Comparison of ENCODE assay signal across 1 mouse cellular context in the genomic region with DNA sequence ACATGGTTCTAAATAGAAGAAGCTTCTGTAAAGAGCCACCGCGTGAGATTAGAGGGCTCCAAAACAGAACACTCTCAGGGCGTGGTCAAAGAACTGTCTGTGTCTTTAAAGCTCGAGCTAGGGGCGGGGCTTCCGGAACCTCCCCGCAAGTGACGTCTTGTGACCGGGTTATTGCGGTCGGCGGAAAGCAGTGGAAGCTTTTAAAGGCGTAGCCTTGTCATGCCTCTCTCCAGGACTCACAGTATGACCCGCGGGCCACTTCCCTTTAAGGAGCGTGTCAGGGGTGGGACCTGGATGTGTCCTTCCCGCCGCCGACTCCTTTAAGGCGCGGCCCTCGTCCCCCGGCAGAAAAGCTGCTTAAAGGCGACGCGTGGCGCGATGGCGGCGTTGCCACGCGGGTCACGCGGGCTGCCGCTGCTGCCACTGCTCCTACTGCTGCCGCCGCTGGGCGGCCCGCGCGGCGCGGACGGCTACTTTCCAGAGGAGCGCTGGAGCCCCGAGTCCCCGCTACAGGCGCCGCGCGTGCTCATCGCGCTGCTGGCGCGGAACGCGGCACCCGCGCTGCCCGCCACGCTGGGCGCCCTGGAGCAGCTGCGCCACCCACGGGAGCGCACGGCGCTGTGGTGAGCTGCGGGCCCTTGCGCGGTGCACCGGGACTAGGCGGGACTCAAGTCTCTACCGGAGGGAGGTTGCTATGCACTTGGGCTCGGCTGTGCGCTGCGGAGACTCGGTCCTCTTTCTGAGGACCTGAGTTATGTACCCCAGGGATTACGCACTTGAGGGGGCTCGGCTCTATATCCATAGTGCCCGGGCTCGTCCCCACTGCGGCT.
A peak's percentile ranks its signal among the peaks of the same experiment; 100 is the strongest.
TF ChIP-seq lines count a peak whose summit lies in the region.

A gene (plus strand): TSS at position 177 of the 830 bp plus-strand sequence.

TF ChIP-seq in CH12.LX, 34 proteins besides CTCF, POLR2A, EP300 and RAD21 (continued from another document):
- peak; percentile 72; the same call in 1 of the 2 replicates for TF ChIP-seq E2F4 (IDR thresholded peaks at IDR 0.05; ENCODE audit: insufficient replicate concordance, low read depth, low read length)
- TF ChIP-seq TCF12 (IDR thresholded peaks at IDR 0.05; ENCODE audit: low read depth, low read length): peak; percentile 45; the same call in 1 of the 2 replicates
- no peak; the same call in 1 of the 2 replicates for TF ChIP-seq CHD2 (IDR thresholded peaks at IDR 0.05; ENCODE audit: low read length)
- no peak for TF ChIP-seq MEF2A (IDR thresholded peaks at IDR 0.05; ENCODE audit: borderline replicate concordance, low read depth, low read length)
- TF ChIP-seq TBP (conservative IDR thresholded peaks at IDR 0.05; ENCODE audit: low read depth, low read length): peak; percentile 83
- TF ChIP-seq POLR2AphosphoS2 (IDR thresholded peaks at IDR 0.05; ENCODE audit: low read depth, low read length): peak; percentile 68; the same call in 1 of the 2 replicates
- peak; percentile 99 for TF ChIP-seq SIN3A (IDR thresholded peaks at IDR 0.05; ENCODE audit: low read length)
- peak; percentile 78; the same call in 1 of the 2 replicates for TF ChIP-seq UBTF (IDR thresholded peaks at IDR 0.05; ENCODE audit: low read depth, low read length)
- TF ChIP-seq HCFC1 (IDR thresholded peaks at IDR 0.05; ENCODE audit: low read depth, low read length): peak; percentile 79
- TF ChIP-seq GABPA (IDR thresholded peaks at IDR 0.05; ENCODE audit: insufficient replicate concordance, low read depth, low read length): no peak
- no peak for TF ChIP-seq MAFK (IDR thresholded peaks at IDR 0.05; ENCODE audit: insufficient replicate concordance, low read length)
- peak; percentile 90 for TF ChIP-seq ELF1 (IDR thresholded peaks at IDR 0.05; ENCODE audit: low read depth, low read length)
- TF ChIP-seq NELFE (IDR thresholded peaks at IDR 0.05; ENCODE audit: low read depth, low read length): peak; percentile 60; the same call in 1 of the 2 replicates
- 0 out of 2 replicates have a peak, but pooled peaks have one; percentile 7 for TF ChIP-seq KAT2A (IDR thresholded peaks at IDR 0.05; ENCODE audit: insufficient replicate concordance, low read length)
- TF ChIP-seq IRF4 (IDR thresholded peaks at IDR 0.05; ENCODE audit: low read depth, low read length): peak; percentile 45; the same call in 1 of the 2 replicates
- TF ChIP-seq JUND (conservative IDR thresholded peaks at IDR 0.05; ENCODE audit: low read depth, low read length): no peak
- peak; percentile 58; the same call in 1 of the 2 replicates for TF ChIP-seq MAZ (IDR thresholded peaks at IDR 0.05; ENCODE audit: low read depth, low read length)
- TF ChIP-seq CHD1 (IDR thresholded peaks at IDR 0.05; ENCODE audit: low read depth, low read length): no peak
